Mouse (Mus musculus): Measurements from ENCODE around the gene Gja4. TPM values are rescaled to one million over a fixed set of nuclear protein-coding genes. Genes with fewer than 3 reads are reported as not detected.
A peak's percentile ranks its signal among the peaks of the same experiment; 100 is the strongest.

The Gja4 gene
- polyA plus RNA-seq, 1 experiment from 2014 or later: 12.3 TPM

- no peak overlapping the region for H3K27ac ChIP-seq (ENCODE audit: low read depth, low read length)
- H3K4me1 ChIP-seq (replicated peaks; ENCODE audit: control insufficient read depth, insufficient read depth, low read length): no peaks in the 10 kb centered on the region
- H3K4me3 ChIP-seq (ENCODE audit: low read depth, low read length): no peak overlapping the region
- H3K9me3 ChIP-seq (ENCODE audit: control insufficient read depth, low read length): no peaks in the 10 kb centered on the region
- no peak overlapping the region for H3K9ac ChIP-seq (ENCODE audit: low read length)
- no peak for DNase-seq (ENCODE audit: low spot score)
- no peaks in the 10 kb centered on the region for H3K27me3 ChIP-seq (ENCODE audit: control insufficient read depth, insufficient read depth, low read length)
- 87% methylated on average over 5 of the region's 5 CpGs for WGBS
- no peak overlapping the region for H3K4me2 ChIP-seq (ENCODE audit: low read depth, low read length, severe bottlenecking)
- H3K36me3 ChIP-seq (ENCODE audit: control insufficient read depth, insufficient read depth, low read length): no peaks in the 10 kb centered on the region
- no peak for ATAC-seq (replicated peaks; ENCODE audit: low FRiP score)
Measured at GRCm38 (mm10) chr4:127345000-127345399, 31.2 kb upstream of the Gja4 start.

GRCm38 (mm10) chr4:127341372-127341771 lies 27.5 kb upstream of the Gja4 start:
- ATAC-seq (replicated peaks; ENCODE audit: low FRiP score): no peak

GRCm38 (mm10) chr4:127337668-127338067 lies 23.8 kb upstream of the Gja4 start:
- H3K4me3 ChIP-seq (ENCODE audit: low read depth, low read length): no peak overlapping the region
- no peak for DNase-seq (ENCODE audit: low spot score)
- H3K9ac ChIP-seq (ENCODE audit: low read length): no peak overlapping the region
- no peaks in the 10 kb centered on the region for H3K4me1 ChIP-seq (replicated peaks; ENCODE audit: control insufficient read depth, insufficient read depth, low read length)
- H3K27me3 ChIP-seq (ENCODE audit: control insufficient read depth, insufficient read depth, low read length): no peaks in the 10 kb centered on the region
- no peaks in the 10 kb centered on the region for H3K9me3 ChIP-seq (ENCODE audit: control insufficient read depth, low read length)
- no peak overlapping the region for H3K4me2 ChIP-seq (ENCODE audit: low read depth, low read length, severe bottlenecking)
- ATAC-seq (replicated peaks; ENCODE audit: low FRiP score): no peak
- no peaks in the 10 kb centered on the region for H3K36me3 ChIP-seq (ENCODE audit: control insufficient read depth, insufficient read depth, low read length)
- H3K27ac ChIP-seq (ENCODE audit: low read depth, low read length): no peak overlapping the region
- WGBS: 86% methylated on average over 5 of the region's 5 CpGs

More at GRCm38 (mm10) chr4:127341372-127341771, 27.5 kb upstream of the Gja4 start:
- WGBS: 69% methylated on average over 6 of the region's 6 CpGs
- no peak for DNase-seq (ENCODE audit: low spot score)
- Histone ChIP-seq H3K27ac (ENCODE audit: low read depth, low read length) (no peak overlapping the region), H3K27me3 (ENCODE audit: control insufficient read depth, insufficient read depth, low read length) (no peaks in the 10 kb centered on the region), H3K9me3 (ENCODE audit: control insufficient read depth, low read length) (no peaks in the 10 kb centered on the region), H3K9ac (ENCODE audit: low read length) (no peak overlapping the region), H3K4me2 (ENCODE audit: low read depth, low read length, severe bottlenecking) (no peak overlapping the region), H3K4me1 (replicated peaks; ENCODE audit: control insufficient read depth, insufficient read depth, low read length) (no peaks in the 10 kb centered on the region), H3K4me3 (ENCODE audit: low read depth, low read length) (no peak overlapping the region), H3K36me3 (ENCODE audit: control insufficient read depth, insufficient read depth, low read length) (no peaks in the 10 kb centered on the region)

- no peak overlapping the region for H3K4me2 ChIP-seq (ENCODE audit: low read depth, low read length, severe bottlenecking)
Measured at GRCm38 (mm10) chr4:127334870-127335504, 21.1 kb upstream of the Gja4 start.

GRCm38 (mm10) chr4:127331171-127331570 lies 17.3 kb upstream of the Gja4 start:
- no peak overlapping the region for H3K27ac ChIP-seq (ENCODE audit: low read depth, low read length)

More at GRCm38 (mm10) chr4:127334870-127335504, 21.1 kb upstream of the Gja4 start:
- no peaks in the 10 kb centered on the region for H3K9me3 ChIP-seq (ENCODE audit: control insufficient read depth, low read length)
- DNase-seq (ENCODE audit: low spot score) (no peak), ATAC-seq (replicated peaks; ENCODE audit: low FRiP score) (no peak)
- H3K4me1 ChIP-seq (replicated peaks; ENCODE audit: control insufficient read depth, insufficient read depth, low read length): no peaks in the 10 kb centered on the region; the same call in 1 of the 2 replicates
- no peak overlapping the region for H3K4me3 ChIP-seq (ENCODE audit: low read depth, low read length)
- no peaks in the 10 kb centered on the region for H3K36me3 ChIP-seq (ENCODE audit: control insufficient read depth, insufficient read depth, low read length)
- peaks cover 16% of the 10 kb centered on the region for H3K27me3 ChIP-seq (ENCODE audit: control insufficient read depth, insufficient read depth, low read length)
- WGBS: 51% methylated on average over 5 of the region's 5 CpGs
- no peak overlapping the region for H3K9ac ChIP-seq (ENCODE audit: low read length)
- no peak overlapping the region for H3K27ac ChIP-seq (ENCODE audit: low read depth, low read length)

GRCm38 (mm10) chr4:127330181-127331100 lies 16.6 kb upstream of the Gja4 start, which contains the start of gene Gjb3:
Gene Gjb3 (minus strand): TSS chr4:127330844.
- Histone ChIP-seq H3K27me3 (ENCODE audit: control insufficient read depth, insufficient read depth, low read length) (peaks cover 28% of the 10 kb centered on the region), H3K27ac (ENCODE audit: low read depth, low read length) (no peak within 1 kb of the TSS)

More at GRCm38 (mm10) chr4:127331171-127331570, 17.3 kb upstream of the Gja4 start:
- no peaks in the 10 kb centered on the region for H3K9me3 ChIP-seq (ENCODE audit: control insufficient read depth, low read length)
- H3K4me1 ChIP-seq (replicated peaks; ENCODE audit: control insufficient read depth, insufficient read depth, low read length): peaks cover 4% of the 10 kb centered on the region; the same call in 1 of the 2 replicates
- 21% methylated on average over 13 of the region's 13 CpGs for WGBS
- peaks cover 28% of the 10 kb centered on the region for H3K27me3 ChIP-seq (ENCODE audit: control insufficient read depth, insufficient read depth, low read length)
- DNase-seq (ENCODE audit: low spot score): no peak
- H3K4me3 ChIP-seq (ENCODE audit: low read depth, low read length): no peak overlapping the region
- no peaks in the 10 kb centered on the region for H3K36me3 ChIP-seq (ENCODE audit: control insufficient read depth, insufficient read depth, low read length)
- no peak for ATAC-seq (replicated peaks; ENCODE audit: low FRiP score)
- H3K4me2 ChIP-seq (ENCODE audit: low read depth, low read length, severe bottlenecking): no peak overlapping the region
- H3K9ac ChIP-seq (ENCODE audit: low read length): no peak overlapping the region

GRCm38 (mm10) chr4:127329751-127330150 lies 15.9 kb upstream of the Gja4 start:
- Histone ChIP-seq H3K36me3 (ENCODE audit: control insufficient read depth, insufficient read depth, low read length) (no peaks in the 10 kb centered on the region), H3K27ac (ENCODE audit: low read depth, low read length) (no peak overlapping the region), H3K4me3 (ENCODE audit: low read depth, low read length) (no peak overlapping the region), H3K27me3 (ENCODE audit: control insufficient read depth, insufficient read depth, low read length) (peaks cover 30% of the 10 kb centered on the region), H3K9me3 (ENCODE audit: control insufficient read depth, low read length) (no peaks in the 10 kb centered on the region), H3K4me2 (ENCODE audit: low read depth, low read length, severe bottlenecking) (no peak overlapping the region; the same call in 1 of the 2 replicates), H3K4me1 (replicated peaks; ENCODE audit: control insufficient read depth, insufficient read depth, low read length) (peaks cover 4% of the 10 kb centered on the region; the same call in 1 of the 2 replicates), H3K9ac (ENCODE audit: low read length) (no peak overlapping the region)
- ATAC-seq (replicated peaks; ENCODE audit: low FRiP score) (no peak), DNase-seq (ENCODE audit: low spot score) (no peak)
- 3% methylated on average over 13 of the region's 13 CpGs for WGBS

More at GRCm38 (mm10) chr4:127330181-127331100, 16.6 kb upstream of the Gja4 start, which contains the start of gene Gjb3:
- Histone ChIP-seq H3K4me3 (ENCODE audit: low read depth, low read length) (no peak within 1 kb of the TSS), H3K9me3 (ENCODE audit: control insufficient read depth, low read length) (no peaks in the 10 kb centered on the region), H3K9ac (ENCODE audit: low read length) (no peak within 1 kb of the TSS), H3K4me1 (replicated peaks; ENCODE audit: control insufficient read depth, insufficient read depth, low read length) (peaks cover 4% of the 10 kb centered on the region; the same call in 1 of the 2 replicates), H3K36me3 (ENCODE audit: control insufficient read depth, insufficient read depth, low read length) (no peaks in the 10 kb centered on the region), H3K4me2 (ENCODE audit: low read depth, low read length, severe bottlenecking) (no peak within 1 kb of the TSS; the same call in 1 of the 2 replicates)
- 2% methylated on average over 49 of the region's 49 CpGs for WGBS
- DNase-seq (ENCODE audit: low spot score) (peak; percentile 65), ATAC-seq (replicated peaks; ENCODE audit: low FRiP score) (no peak)

GRCm38 (mm10) chr4:127329046-127329445 lies 15.2 kb upstream of the Gja4 start:
- Histone ChIP-seq H3K4me1 (replicated peaks; ENCODE audit: control insufficient read depth, insufficient read depth, low read length) (peaks cover 4% of the 10 kb centered on the region; the same call in 1 of the 2 replicates), H3K4me2 (ENCODE audit: low read depth, low read length, severe bottlenecking) (no peak overlapping the region), H3K27ac (ENCODE audit: low read depth, low read length) (no peak overlapping the region), H3K9me3 (ENCODE audit: control insufficient read depth, low read length) (no peaks in the 10 kb centered on the region), H3K27me3 (ENCODE audit: control insufficient read depth, insufficient read depth, low read length) (peaks cover 30% of the 10 kb centered on the region), H3K9ac (ENCODE audit: low read length) (no peak overlapping the region), H3K36me3 (ENCODE audit: control insufficient read depth, insufficient read depth, low read length) (no peaks in the 10 kb centered on the region), H3K4me3 (ENCODE audit: low read depth, low read length) (no peak overlapping the region)
- 9% methylated on average over 3 of the region's 3 CpGs for WGBS
- DNase-seq (ENCODE audit: low spot score) (no peak), ATAC-seq (replicated peaks; ENCODE audit: low FRiP score) (no peak)

All from forebrain, embryonic 11.5 days (tissue).